Mouse (Mus musculus) T-helper 17 cell (primary cell): ENCODE measurements at regions not wholly inside any gene's neighbourhood (a gene's known extent, or its start where the extent isn't known, plus 50 kb on each side); places are given as distances from the start of the nearest gene placed in this dataset.

ENCODE experiments used
- in situ Hi-C, 2 experiments: fragments of 300-600 bp; cut with MboI, MseI; formaldehyde crosslinking; loops; 1 replicate in 1 of 2; 2 replicates in 1 of 2; pipeline ENCODE4 v1.15.1; 2025; ENCODE audit warnings: high pct_unique_total_duplicates in 2 of 2

GRCm38 (mm10) chr1:71472691-71473090 lies 58.0 kb upstream of the Abca12 start:
- in situ Hi-C loops, result no loop called here

GRCm38 (mm10) chr1:71483149-71483548 lies 68.4 kb upstream of the Abca12 start:
- in situ Hi-C loops, result no loop called here

- in situ Hi-C loops, result no loop called here
These were observed 62.4 kb upstream of the Atic start for GRCm38 (mm10) chr1:71494576-71494975.

DNA sequence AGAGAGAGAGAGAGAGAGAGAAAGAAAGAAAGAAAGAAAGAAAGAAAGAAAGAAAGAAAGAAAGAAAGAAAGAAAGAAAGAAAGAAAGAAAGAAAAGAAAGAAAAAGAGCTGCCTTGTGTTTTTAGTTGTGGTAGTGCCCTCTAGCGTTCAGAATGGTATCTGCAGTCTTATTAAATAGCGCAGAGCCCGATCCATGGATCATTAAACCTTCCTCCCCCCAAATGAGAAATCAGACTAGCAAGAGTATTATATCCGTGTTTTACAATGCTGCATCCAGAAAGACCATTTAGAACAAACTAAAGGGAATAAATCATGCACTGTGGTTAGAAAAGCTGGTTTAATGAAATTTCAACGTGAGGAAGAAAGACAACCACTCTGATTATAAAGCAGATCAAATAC lies 51.1 kb upstream of the Atic start:
- in situ Hi-C loops, result loop anchor here in 1 of 2 experiments (5.0 to 25.0 kb wide), 3 partner anchors 221 to 714 kb away; no protein-coding TSS in a partner anchor

DNA sequence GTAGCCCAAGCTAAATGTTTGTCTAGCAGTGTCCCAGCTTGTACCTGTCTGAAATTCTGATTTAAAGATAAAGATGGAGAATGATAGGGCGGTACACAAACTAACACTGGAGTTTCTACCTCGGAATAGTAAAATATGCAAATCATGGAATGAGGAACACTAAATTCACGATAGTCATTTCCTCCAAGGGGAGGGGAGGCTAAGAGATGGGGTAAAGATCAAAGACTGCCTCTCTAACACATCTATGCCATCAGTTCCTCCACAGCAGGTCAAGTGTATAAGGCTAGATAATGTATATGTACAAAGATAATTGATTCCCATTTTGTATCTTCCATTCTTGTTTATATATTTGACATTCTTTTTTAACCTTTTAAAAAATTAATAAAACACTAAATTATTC lies 50.4 kb upstream of the Atic start:
- in situ Hi-C loops, result loop anchor here in 1 of 2 experiments (5.0 to 25.0 kb wide), 3 partner anchors 222 to 714 kb away; no protein-coding TSS in a partner anchor
